In genomic region chr11:79962877-79963183, GRCm38 (mm10) we compare ENCODE assay signal across 7 mouse cellular contexts. TPM values are rescaled to one million over a fixed set of nuclear protein-coding genes. Genes with fewer than 3 reads are reported as not detected.
DNase-seq lines count a peak whose midpoint lies in the region; ATAC-seq and TF ChIP-seq lines count a peak whose summit lies in the region.

No protein-coding gene starts in this region.

- 0 out of 2 replicates have a peak, but pooled peaks have one; percentile 28 for ATAC-seq in forebrain, embryonic 12.5 days (ENCODE audit: low FRiP score)
- ATAC-seq in liver, embryonic 11.5 days (replicated peaks; ENCODE audit: low FRiP score) = peak; percentile 41
- no peak; the same call in 1 of the 2 replicates for ATAC-seq in stomach, postnatal 0 days (ENCODE audit: low FRiP score, low TSS enrichment)

- no peak for TF ChIP-seq POLR2A in spleen, adult 2 months (IDR thresholded peaks at IDR 0.05; ENCODE audit: low read depth, low read length)

- no peaks in the 10 kb centered on the region for H3K27me3 ChIP-seq in spleen, adult 2 months (ENCODE audit: control insufficient read depth, insufficient read depth, low read length)
- H3K27me3 ChIP-seq in forebrain, embryonic 12.5 days = no peaks in the 10 kb centered on the region
- H3K27me3 ChIP-seq in liver, embryonic 11.5 days (replicated peaks; ENCODE audit: control insufficient read depth, insufficient read depth, low read length) = no peaks in the 10 kb centered on the region
- no peaks in the 10 kb centered on the region for H3K27me3 ChIP-seq in stomach, postnatal 0 days (ENCODE audit: control insufficient read depth, insufficient read depth, low read length)

- no peak for TF ChIP-seq CTCF in spleen, adult 2 months (IDR thresholded peaks at IDR 0.05; ENCODE audit: extremely low read depth, insufficient read depth, insufficient read length, insufficient replicate concordance)
- no peak for TF ChIP-seq CTCF in stomach, postnatal 0 days (IDR thresholded peaks at IDR 0.05; ENCODE audit: low read depth)

- no peak for DNase-seq in spleen, adult 2 months (ENCODE audit: low read depth in 1 of 2, low spot score in 2 of 2)
- no peak for DNase-seq in spleen, postnatal 14 days (ENCODE audit: low spot score in 2 of 2)
- no peak for DNase-seq in liver, embryonic 11.5 days (ENCODE audit: low spot score)
- no peak for DNase-seq in stomach, postnatal 0 days (ENCODE audit: low spot score)
- no peak for DNase-seq in layer of hippocampus, adult 9-10 months (ENCODE audit: low spot score)
- no peak for DNase-seq in kidney, postnatal 4 days

- H3K9me3 ChIP-seq in forebrain, embryonic 12.5 days = no peaks in the 10 kb centered on the region
- H3K9me3 ChIP-seq in liver, embryonic 11.5 days (ENCODE audit: control insufficient read depth, low read length) = no peaks in the 10 kb centered on the region
- H3K9me3 ChIP-seq in stomach, postnatal 0 days (ENCODE audit: control insufficient read depth, low read length) = no peaks in the 10 kb centered on the region

- H3K9ac ChIP-seq in forebrain, embryonic 12.5 days = peak overlapping the region; percentile 41; the same call in 1 of the 2 replicates
- peak overlapping the region; percentile 59 for H3K9ac ChIP-seq in liver, embryonic 11.5 days (ENCODE audit: low read depth, low read length)
- peak overlapping the region; percentile 47; the same call in 1 of the 2 replicates for H3K9ac ChIP-seq in stomach, postnatal 0 days (ENCODE audit: low read length)

- WGBS in spleen, adult 2 months = under 1% methylated on average over 9 of the region's 9 CpGs
- 6% methylated on average over 9 of the region's 9 CpGs for WGBS in forebrain, embryonic 12.5 days
- 4% methylated on average over 9 of the region's 9 CpGs for WGBS in liver, embryonic 11.5 days
- WGBS in stomach, postnatal 0 days = 4% methylated on average over 9 of the region's 9 CpGs

- peak overlapping the region; percentile 73 for H3K4me3 ChIP-seq in spleen, adult 2 months (ENCODE audit: extremely low read depth, insufficient read depth, insufficient read length)
- peak overlapping the region; percentile 70 for H3K4me3 ChIP-seq in forebrain, embryonic 12.5 days (replicated peaks)
- peak overlapping the region; percentile 84 for H3K4me3 ChIP-seq in liver, embryonic 11.5 days (ENCODE audit: low read depth, low read length)
- H3K4me3 ChIP-seq in stomach, postnatal 0 days (ENCODE audit: low read depth, low read length) = peak overlapping the region; percentile 78

- H3K27ac ChIP-seq in spleen, adult 2 months (ENCODE audit: insufficient read depth, low read length) = peak overlapping the region; percentile 46; the same call in 1 of the 2 replicates
- H3K27ac ChIP-seq in forebrain, embryonic 12.5 days = no peak overlapping the region
- no peak overlapping the region for H3K27ac ChIP-seq in liver, embryonic 11.5 days (ENCODE audit: low read depth, low read length)
- peak overlapping the region; percentile 50; the same call in 1 of the 2 replicates for H3K27ac ChIP-seq in stomach, postnatal 0 days (replicated peaks)

- TF ChIP-seq EP300 in stomach, postnatal 0 days (optimal IDR thresholded peaks at IDR 0.05) = no peak

- H3K36me3 ChIP-seq in spleen, adult 2 months (ENCODE audit: control insufficient read depth, insufficient read depth, low read length) = peaks cover 6% of the 10 kb centered on the region
- peaks cover 20% of the 10 kb centered on the region for H3K36me3 ChIP-seq in forebrain, embryonic 12.5 days (replicated peaks)
- peaks cover 11% of the 10 kb centered on the region; the same call in 1 of the 2 replicates for H3K36me3 ChIP-seq in liver, embryonic 11.5 days (ENCODE audit: control insufficient read depth, insufficient read depth, low read length)
- peaks cover 4% of the 10 kb centered on the region for H3K36me3 ChIP-seq in stomach, postnatal 0 days (ENCODE audit: control insufficient read depth, insufficient read depth, low read length)

- H3K4me2 ChIP-seq in forebrain, embryonic 12.5 days = peak overlapping the region; percentile 68
- peak overlapping the region; percentile 66 for H3K4me2 ChIP-seq in liver, embryonic 11.5 days
- peak overlapping the region; percentile 66 for H3K4me2 ChIP-seq in stomach, postnatal 0 days (replicated peaks; ENCODE audit: low read depth)

- H3K4me1 ChIP-seq in spleen, adult 2 months (ENCODE audit: control insufficient read depth, insufficient read depth, insufficient read length) = no peaks in the 10 kb centered on the region; the same call in none of the 2 replicates
- peaks cover 10% of the 10 kb centered on the region for H3K4me1 ChIP-seq in forebrain, embryonic 12.5 days
- peaks cover 3% of the 10 kb centered on the region; the same call in 1 of the 2 replicates for H3K4me1 ChIP-seq in liver, embryonic 11.5 days (replicated peaks; ENCODE audit: control insufficient read depth, insufficient read depth, low read length)
- 0 out of 2 replicates have a peak, but pooled peaks cover 2% of the 10 kb centered on the region for H3K4me1 ChIP-seq in stomach, postnatal 0 days (replicated peaks; ENCODE audit: control insufficient read depth, insufficient read depth)

RNA-seq across cellular contexts. Expression of gene Utp6, which starts 0.6 kb away (rescaled TPM):
- 2.6 and 2.7 TPM in 2 replicates for polyA plus RNA-seq in spleen, adult 2 months (2012; rRNA removed)
- 74.8 and 77.6 TPM in 2 replicates for polyA plus RNA-seq in forebrain, embryonic 12.5 days (2016; fragmentation: Nextera tagmentation; extraction: Ambion mirVana)
- 75.6 and 77.5 TPM in 2 replicates for polyA plus RNA-seq in liver, embryonic 11.5 days (2014; fragmentation: Nextera tagmentation; extraction: Ambion mirVana)
- 25.5 and 26.2 TPM in 2 replicates for polyA plus RNA-seq in stomach, postnatal 0 days (2015; fragmentation: Nextera tagmentation; extraction: Ambion mirVana)

RNA-seq across cellular contexts. Expression of gene Suz12, which starts 30.1 kb away (rescaled TPM):
- polyA plus RNA-seq in spleen, adult 2 months (2012; rRNA removed) = 3.6 and 4.7 TPM in 2 replicates
- 40.3 and 46.3 TPM in 2 replicates for polyA plus RNA-seq in forebrain, embryonic 12.5 days (2016; fragmentation: Nextera tagmentation; extraction: Ambion mirVana)
- polyA plus RNA-seq in liver, embryonic 11.5 days (2014; fragmentation: Nextera tagmentation; extraction: Ambion mirVana) = 29.2 and 30.1 TPM in 2 replicates
- 7.9 and 8.4 TPM in 2 replicates for polyA plus RNA-seq in stomach, postnatal 0 days (2015; fragmentation: Nextera tagmentation; extraction: Ambion mirVana)

Comparison
In these comparisons a context has a peak if more than half of its experiments do, and no peak if none do; other contexts are left out.
1. H3K27ac ChIP-seq: peak in spleen, adult 2 months (single experiment) and stomach, postnatal 0 days (single experiment); none in forebrain, embryonic 12.5 days (single experiment) and liver, embryonic 11.5 days (single experiment).
2. Peak in every context shown above with its lines, with median percentiles within 50 percentile points of each other: H3K4me3 ChIP-seq, H3K4me2 ChIP-seq and H3K9ac ChIP-seq.